ENCODE assay signal across 8 mouse cellular contexts in the genomic region with DNA sequence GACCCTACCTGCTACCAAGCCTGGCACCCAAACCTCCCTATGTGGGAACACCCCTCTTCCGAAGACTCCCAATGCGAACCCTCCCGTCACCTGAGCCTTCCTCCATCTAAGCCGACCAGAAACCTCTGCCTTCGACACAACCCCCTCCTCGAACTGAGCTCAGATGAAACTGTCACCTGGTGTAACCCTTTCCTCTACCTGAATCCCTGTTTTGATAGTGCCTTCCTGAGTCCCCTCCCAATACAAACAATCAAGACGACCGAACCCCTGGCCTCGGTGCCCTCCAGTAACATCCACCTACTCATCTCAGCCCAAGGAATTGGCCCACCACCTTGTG. TPM values are rescaled to one million over a fixed set of nuclear protein-coding genes. Genes with fewer than 3 reads are reported as not detected.
DNase-seq lines count a peak whose midpoint lies in the region; ATAC-seq and TF ChIP-seq lines count a peak whose summit lies in the region.

No protein-coding gene starts in this region.

- peaks cover 59% of the 10 kb centered on the region for H3K27me3 ChIP-seq in heart, embryonic 10.5 days (ENCODE audit: insufficient read depth, poor library complexity, severe bottlenecking)
- H3K27me3 ChIP-seq in G1E (ENCODE audit: insufficient read depth, low read length): peaks cover 44% of the 10 kb centered on the region
- H3K27me3 ChIP-seq in forebrain, embryonic 16.5 days (replicated peaks; ENCODE audit: control insufficient read depth, insufficient read depth, low read length): no peaks in the 10 kb centered on the region
- H3K27me3 ChIP-seq in liver, postnatal 0 days (ENCODE audit: insufficient read depth, low read length): peaks cover 43% of the 10 kb centered on the region

- TF ChIP-seq EP300 in liver, postnatal 0 days (IDR thresholded peaks at IDR 0.05; ENCODE audit: low read depth): no peak

- WGBS in heart, embryonic 10.5 days: under 1% methylated on average over 9 of the region's 9 CpGs
- under 1% methylated on average over 9 of the region's 9 CpGs for WGBS in forebrain, embryonic 16.5 days
- under 1% methylated on average over 9 of the region's 9 CpGs for WGBS in liver, postnatal 0 days (ENCODE audit: insufficient replicate concordance)

- H3K9ac ChIP-seq in forebrain, embryonic 16.5 days (replicated peaks; ENCODE audit: low read depth, low read length): peak overlapping the region; percentile 72
- no peak overlapping the region for H3K9ac ChIP-seq in liver, postnatal 0 days (replicated peaks)

- no peaks in the 10 kb centered on the region for H3K9me3 ChIP-seq in heart, embryonic 10.5 days
- H3K9me3 ChIP-seq in G1E (replicated peaks): no peaks in the 10 kb centered on the region
- H3K9me3 ChIP-seq in forebrain, embryonic 16.5 days (ENCODE audit: control insufficient read depth, low read length): no peaks in the 10 kb centered on the region
- no peaks in the 10 kb centered on the region for H3K9me3 ChIP-seq in liver, postnatal 0 days (ENCODE audit: low read length)

- DNase-seq in heart, embryonic 10.5 days (ENCODE audit: low spot score): no peak
- no peak for DNase-seq in heart, postnatal 25 days (ENCODE audit: low spot score)
- no peak for DNase-seq in G1E (ENCODE audit: low spot score)
- DNase-seq in liver, postnatal 0 days: no peak
- DNase-seq in spleen, adult 18-20 months: no peak
- DNase-seq in right cerebral cortex, postnatal 14 days: no peak
- no peak for DNase-seq in thymus, postnatal 14 days

- peak overlapping the region; percentile 92 for H3K4me2 ChIP-seq in forebrain, embryonic 16.5 days (ENCODE audit: low read length)
- H3K4me2 ChIP-seq in liver, postnatal 0 days (ENCODE audit: low read depth, low read length): peak overlapping the region; percentile 99

- TF ChIP-seq CTCF in G1E (IDR thresholded peaks at IDR 0.05; ENCODE audit: low read depth, low read length): no peak
- no peak for TF ChIP-seq CTCF in liver, postnatal 0 days (IDR thresholded peaks at IDR 0.05; ENCODE audit: low read depth)

- H3K27ac ChIP-seq in heart, embryonic 10.5 days: no peak overlapping the region
- peak overlapping the region; percentile 92 for H3K27ac ChIP-seq in forebrain, embryonic 16.5 days (ENCODE audit: low read length)
- no peak overlapping the region for H3K27ac ChIP-seq in liver, postnatal 0 days (ENCODE audit: low read depth)

- H3K4me3 ChIP-seq in heart, embryonic 10.5 days: peak overlapping the region; percentile 77
- peak overlapping the region; percentile 64; the same call in 1 of the 2 replicates for H3K4me3 ChIP-seq in G1E (ENCODE audit: low read depth, low read length)
- peak overlapping the region; percentile 78 for H3K4me3 ChIP-seq in forebrain, embryonic 16.5 days (replicated peaks; ENCODE audit: low read length)
- peak overlapping the region; percentile 71 for H3K4me3 ChIP-seq in liver, postnatal 0 days (ENCODE audit: low read depth, low read length)

- intact Hi-C loops in heart, postnatal 25 days (cut with DNase I): no loop called here

- ATAC-seq in G1E (ENCODE audit: extremely low read depth, insufficient number of reproducible peaks, low FRiP score, poor library complexity, severe bottlenecking): no peak
- ATAC-seq in forebrain, embryonic 16.5 days: peak; percentile 1; the same call in 1 of the 2 replicates
- no peak for ATAC-seq in liver, postnatal 0 days

- H3K4me1 ChIP-seq in heart, embryonic 10.5 days: peaks cover 36% of the 10 kb centered on the region
- peaks cover 32% of the 10 kb centered on the region for H3K4me1 ChIP-seq in G1E (ENCODE audit: insufficient read depth, low read depth, low read length)
- H3K4me1 ChIP-seq in forebrain, embryonic 16.5 days (replicated peaks; ENCODE audit: control insufficient read depth, insufficient read depth, low read length): peaks cover 16% of the 10 kb centered on the region
- peaks cover 35% of the 10 kb centered on the region for H3K4me1 ChIP-seq in liver, postnatal 0 days (ENCODE audit: insufficient read depth)

- 0 out of 2 replicates have a peak, but pooled peaks cover 7% of the 10 kb centered on the region for H3K36me3 ChIP-seq in heart, embryonic 10.5 days
- H3K36me3 ChIP-seq in G1E (replicated peaks): peaks cover 35% of the 10 kb centered on the region
- H3K36me3 ChIP-seq in forebrain, embryonic 16.5 days (ENCODE audit: control insufficient read depth, insufficient read depth): no peaks in the 10 kb centered on the region
- no peaks in the 10 kb centered on the region for H3K36me3 ChIP-seq in liver, postnatal 0 days (replicated peaks; ENCODE audit: insufficient read depth, low read length)

RNA-seq across cellular contexts. Expression of a gene that starts 0.7 kb away (rescaled TPM):
- 0.54 and 0.83 TPM in 2 replicates for polyA plus RNA-seq in heart, embryonic 10.5 days (2016; fragmentation: Nextera tagmentation; extraction: Ambion mirVana)
- under 1 TPM; 0.65 to 0.73 TPM for total RNA-seq in heart, postnatal 25 days (2021)
- total RNA-seq in G1E (2014; fragmentation: Nextera tagmentation) (not detected in 2 replicates), G1E (2017) (0.22 and 0.58 TPM in 2 replicates)
- polyA plus RNA-seq in G1E (2012): 1.1 and 1.2 TPM in 2 replicates
- polyA plus RNA-seq in forebrain, embryonic 16.5 days (2015; fragmentation: Nextera tagmentation; extraction: Ambion mirVana): 18.8 and 22.5 TPM in 2 replicates
- 0.11 and 0.13 TPM in 2 replicates for polyA plus RNA-seq in liver, postnatal 0 days (2015; fragmentation: Nextera tagmentation; extraction: Ambion mirVana)

RNA-seq across cellular contexts. Expression of a gene that starts 8.8 kb away (rescaled TPM):
- polyA plus RNA-seq in heart, embryonic 10.5 days (2016; fragmentation: Nextera tagmentation; extraction: Ambion mirVana): 44.3 and 50.7 TPM in 2 replicates
- 10 to 100 TPM; 11.5 to 12.1 TPM for total RNA-seq in heart, postnatal 25 days (2021)
- total RNA-seq in G1E (2014; fragmentation: Nextera tagmentation) (36.3 and 45.6 TPM in 2 replicates), G1E (2017) (9.9 and 12.0 TPM in 2 replicates)
- 5.5 and 12.8 TPM in 2 replicates for polyA plus RNA-seq in G1E (2012)
- 30.9 and 34.0 TPM in 2 replicates for polyA plus RNA-seq in forebrain, embryonic 16.5 days (2015; fragmentation: Nextera tagmentation; extraction: Ambion mirVana)
- 18.6 and 19.0 TPM in 2 replicates for polyA plus RNA-seq in liver, postnatal 0 days (2015; fragmentation: Nextera tagmentation; extraction: Ambion mirVana)

RNA-seq across cellular contexts. Expression of a gene that starts 9.0 kb away (rescaled TPM):
- not detected in 2 replicates for polyA plus RNA-seq in heart, embryonic 10.5 days (2016; fragmentation: Nextera tagmentation; extraction: Ambion mirVana)
- under 1 TPM in 1 of 2 experiments, not detected in 1; 0.16 TPM for total RNA-seq in heart, postnatal 25 days (2021)
- total RNA-seq in G1E (2014; fragmentation: Nextera tagmentation): not detected in 2 replicates
- total RNA-seq in G1E (2017): not detected in 2 replicates
- polyA plus RNA-seq in G1E (2012): not detected in 2 replicates
- polyA plus RNA-seq in forebrain, embryonic 16.5 days (2015; fragmentation: Nextera tagmentation; extraction: Ambion mirVana): not detected in 2 replicates
- polyA plus RNA-seq in liver, postnatal 0 days (2015; fragmentation: Nextera tagmentation; extraction: Ambion mirVana): not detected in 2 replicates

RNA-seq across cellular contexts. Expression of a gene that starts 9.0 kb away (rescaled TPM):
- 29.9 and 39.5 TPM in 2 replicates for polyA plus RNA-seq in heart, embryonic 10.5 days (2016; fragmentation: Nextera tagmentation; extraction: Ambion mirVana)
- total RNA-seq in heart, postnatal 25 days (2021): 1 to 10 TPM; 5.6 to 6.4 TPM
- total RNA-seq in G1E (2014; fragmentation: Nextera tagmentation) (16.4 and 22.1 TPM in 2 replicates), G1E (2017) (9.8 and 11.5 TPM in 2 replicates)
- polyA plus RNA-seq in G1E (2012): 6.0 and 8.7 TPM in 2 replicates
- 15.4 and 16.4 TPM in 2 replicates for polyA plus RNA-seq in forebrain, embryonic 16.5 days (2015; fragmentation: Nextera tagmentation; extraction: Ambion mirVana)
- 20.4 and 23.3 TPM in 2 replicates for polyA plus RNA-seq in liver, postnatal 0 days (2015; fragmentation: Nextera tagmentation; extraction: Ambion mirVana)

RNA-seq across cellular contexts. Expression of a gene that starts 9.3 kb away (rescaled TPM):
- 0.95 and 1.4 TPM in 2 replicates for polyA plus RNA-seq in heart, embryonic 10.5 days (2016; fragmentation: Nextera tagmentation; extraction: Ambion mirVana)
- total RNA-seq in heart, postnatal 25 days (2021): under 1 TPM; 0.56 to 0.57 TPM
- 0.58 TPM in 1 of 2 replicates, not detected in the other for total RNA-seq in G1E (2014; fragmentation: Nextera tagmentation)
- 0.12 and 0.16 TPM in 2 replicates for total RNA-seq in G1E (2017)
- polyA plus RNA-seq in G1E (2012): not detected in 2 replicates
- polyA plus RNA-seq in forebrain, embryonic 16.5 days (2015; fragmentation: Nextera tagmentation; extraction: Ambion mirVana): 12.4 and 17.0 TPM in 2 replicates
- 0.14 TPM in 1 of 2 replicates, not detected in the other for polyA plus RNA-seq in liver, postnatal 0 days (2015; fragmentation: Nextera tagmentation; extraction: Ambion mirVana)
